Mouse (Mus musculus) lung, postnatal 10 days (tissue): ENCODE results near the gene Gla.

Source experiments
- DNase-seq: peaks from one replicate; pipeline ENCODE4 v3.0.0; 2021

Gla gene

DNA sequence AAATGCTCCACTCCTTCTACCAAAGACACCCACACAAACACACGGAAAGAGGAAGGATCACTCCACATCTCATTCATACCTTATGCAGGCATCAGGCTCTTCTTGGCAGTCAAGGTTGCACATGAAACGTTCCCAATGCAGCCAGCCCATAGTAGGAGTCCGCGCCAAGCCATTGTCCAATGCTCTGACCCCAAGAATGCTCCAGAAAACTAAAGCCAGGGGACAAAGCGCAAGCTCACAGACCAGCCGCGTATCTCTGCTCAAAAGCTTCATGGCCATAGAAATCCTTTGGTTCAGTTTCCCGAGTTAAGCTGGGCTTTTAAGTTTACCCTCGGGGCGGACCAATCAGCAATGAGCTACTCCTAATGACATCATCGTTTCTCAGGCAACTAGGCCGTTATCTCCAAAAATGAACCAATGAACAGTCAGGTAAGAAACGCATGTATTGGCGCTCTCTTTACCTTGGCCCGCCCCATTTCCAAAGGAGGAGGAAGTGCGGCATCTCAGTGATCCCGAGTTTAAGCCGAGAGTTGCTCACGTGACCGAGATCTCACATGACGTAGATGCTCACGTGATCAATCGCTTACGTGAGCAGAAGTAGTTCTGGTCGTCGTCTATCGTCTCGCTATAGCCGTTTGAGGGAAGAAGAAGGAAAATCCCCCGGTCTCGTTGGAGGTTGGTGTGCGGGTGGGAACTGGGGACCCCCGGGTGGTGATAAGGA is at the start of gene Gla, which contains the start of gene Hnrnph2:
Gene Gla (minus strand): TSS at position 467 of the 721 bp plus-strand sequence.
Gene Hnrnph2 (plus strand): TSS at position 521 of the 721 bp plus-strand sequence.
- peak; percentile 95 for DNase-seq

DNA sequence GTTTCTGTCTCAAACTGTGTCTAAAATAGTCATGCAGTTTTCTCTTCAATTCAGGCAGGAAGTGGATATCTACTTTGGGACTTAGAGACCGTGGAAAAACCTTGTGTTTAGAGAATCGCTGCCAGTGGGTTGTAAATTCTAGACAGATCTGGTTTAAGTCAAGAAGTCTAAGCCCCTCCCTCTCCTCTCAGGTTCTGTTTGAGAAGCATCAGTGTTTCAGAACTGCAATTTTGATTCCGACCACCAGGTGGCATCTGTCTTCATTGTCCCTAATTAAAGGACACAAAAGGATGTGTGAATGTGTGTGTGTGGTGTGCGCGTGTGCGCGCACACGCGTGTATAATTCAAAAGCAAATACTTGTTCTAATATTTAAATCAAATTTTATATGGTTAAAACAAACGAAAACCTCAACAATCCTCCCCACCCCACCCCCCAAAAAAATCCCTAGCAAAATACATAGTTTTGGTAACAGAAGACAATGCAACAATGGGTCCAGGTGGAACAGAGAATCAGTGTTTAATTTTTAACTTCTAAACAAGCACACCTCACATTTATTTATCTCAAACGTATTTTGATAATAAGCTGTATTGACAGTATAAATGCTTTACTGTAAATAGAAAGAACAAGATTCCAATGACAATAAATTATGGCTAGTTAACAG is 47.2 kb upstream of the Gla start:
- DNase-seq = peak; percentile 87

DNA sequence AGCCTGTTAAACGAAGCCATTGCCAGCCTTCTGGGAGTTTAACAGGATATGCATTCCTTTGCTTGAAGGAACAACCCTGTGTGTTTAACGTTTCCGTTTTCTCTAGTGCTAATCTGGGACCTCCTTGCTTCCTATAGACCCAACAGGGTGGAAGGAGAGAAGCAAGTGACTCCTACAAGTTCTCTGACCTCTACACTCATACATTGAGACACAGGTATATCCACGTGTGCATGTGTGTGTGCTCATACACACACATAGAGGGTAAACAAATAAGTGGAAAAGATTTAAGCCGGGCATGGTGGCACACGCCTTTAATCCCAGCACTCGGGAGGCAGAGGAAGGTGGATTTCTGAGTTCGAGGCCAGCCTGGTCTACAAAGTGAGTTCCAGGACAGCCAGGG is 46.5 kb upstream of the Gla start:
- DNase-seq = no peak

DNA sequence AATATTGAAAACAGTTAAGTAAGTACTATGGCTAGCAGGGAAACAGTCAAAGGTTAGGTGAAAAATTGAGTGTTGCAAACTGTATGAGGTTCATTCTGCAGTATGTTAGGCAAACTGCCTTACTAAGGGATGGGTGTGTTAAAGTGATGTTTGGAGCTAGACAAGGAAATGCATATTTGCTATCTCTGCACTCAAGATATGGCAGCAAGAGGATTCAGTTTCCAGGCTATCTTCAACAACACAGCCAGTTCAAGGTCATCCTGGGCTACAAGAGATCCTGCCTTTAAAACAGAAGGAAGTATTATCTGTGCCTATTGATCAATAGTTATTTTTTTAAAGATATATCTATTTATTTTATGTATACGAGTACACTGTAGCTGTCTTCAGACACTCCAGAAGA is 45.4 kb upstream of the Gla start:
- DNase-seq = no peak

DNA sequence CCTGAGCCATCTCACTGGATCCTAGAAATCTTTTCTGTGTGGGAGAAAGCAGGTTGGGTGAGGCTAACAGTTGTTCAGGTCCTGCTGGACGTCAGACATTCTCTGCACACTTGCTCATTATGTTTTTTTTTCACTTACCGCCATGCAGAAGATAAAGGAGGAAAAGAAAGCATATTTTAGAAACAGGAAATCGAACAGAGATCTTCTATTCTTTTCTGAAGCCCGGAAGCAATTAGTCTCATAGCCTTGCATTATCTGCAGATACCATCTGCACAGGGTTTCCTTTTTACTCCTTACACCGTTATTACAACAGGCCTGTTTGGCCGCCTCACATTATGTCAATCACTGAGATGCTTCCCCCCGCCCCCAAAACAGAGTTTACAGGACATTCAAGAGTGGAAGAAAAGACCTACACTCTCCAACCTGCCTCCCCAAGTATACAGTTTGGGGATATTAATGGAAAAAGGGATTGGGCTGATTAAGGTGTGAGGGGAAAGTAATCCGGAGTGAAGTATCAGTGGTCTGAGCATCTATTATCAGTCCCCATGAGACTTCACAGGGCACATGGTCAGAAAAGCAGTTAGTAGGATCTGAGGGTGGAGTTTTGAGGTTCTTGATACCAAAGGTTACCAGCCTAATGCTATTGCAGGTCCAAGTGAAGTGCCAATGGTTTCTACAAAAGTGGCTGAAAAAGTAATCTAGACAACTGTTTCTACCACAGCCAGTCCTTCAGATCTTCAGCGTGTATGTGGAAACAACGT is 40.3 kb upstream of the Gla start:
- DNase-seq = peak; percentile 51

DNA sequence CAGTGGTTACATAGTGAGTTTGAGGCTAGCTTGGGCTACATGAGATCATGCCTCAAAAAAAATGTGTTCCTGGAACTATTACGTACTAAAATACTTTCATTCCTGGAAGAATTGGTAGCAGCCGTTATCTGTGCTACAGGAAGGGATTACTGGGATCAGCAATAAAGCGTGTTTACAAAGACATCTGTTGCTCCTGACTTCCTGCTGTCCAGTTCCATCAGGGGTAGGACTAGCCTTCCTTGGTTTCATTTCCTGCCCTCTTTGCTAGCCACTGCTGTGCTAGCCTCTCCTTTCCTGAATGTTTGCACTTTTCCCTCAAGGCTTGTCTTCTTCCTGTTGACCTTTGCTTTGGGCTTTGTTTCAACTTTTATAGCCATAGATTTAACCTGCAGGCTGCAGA is 34.9 kb upstream of the Gla start:
- peak; percentile 5 for DNase-seq

DNA sequence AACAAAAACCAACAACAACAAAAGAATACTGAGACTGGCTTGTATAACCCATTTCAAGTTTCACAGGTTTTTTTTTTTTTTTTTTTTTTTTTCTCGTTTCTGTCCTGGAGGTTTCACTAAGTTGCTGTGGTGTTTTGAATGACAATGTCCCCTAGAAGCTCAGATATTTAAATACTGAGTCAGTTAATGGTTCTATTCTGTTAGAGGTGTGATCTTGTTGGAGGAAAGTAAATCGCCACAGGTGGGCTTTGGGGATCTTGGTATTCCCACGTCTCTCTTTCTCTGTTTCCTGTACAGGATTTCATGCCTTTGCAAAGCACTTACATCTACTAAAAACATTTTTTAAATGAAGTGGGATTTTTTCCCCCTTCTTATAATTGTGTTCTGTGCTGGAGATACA is 34.2 kb upstream of the Gla start:
- no peak for DNase-seq

DNA sequence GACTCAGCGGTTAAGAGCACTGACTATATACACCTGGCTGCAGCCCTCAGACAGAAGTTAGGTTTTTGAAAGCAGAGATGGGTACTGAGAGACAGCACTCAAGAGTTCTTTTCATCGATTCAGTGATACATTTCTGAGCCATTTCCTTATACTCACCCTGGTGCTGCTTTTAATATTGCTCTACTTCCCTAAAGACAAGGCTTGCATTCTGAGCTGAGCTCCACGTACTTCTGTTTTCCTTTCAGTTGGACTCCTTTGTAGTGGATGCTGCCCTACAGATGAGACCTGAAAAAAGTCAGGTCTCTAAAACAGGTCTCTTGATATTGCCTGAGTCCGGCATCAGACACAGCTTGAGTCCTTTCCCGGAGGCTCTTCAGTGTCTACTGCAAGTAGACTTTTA is 31.8 kb upstream of the Gla start:
- no peak for DNase-seq

DNA sequence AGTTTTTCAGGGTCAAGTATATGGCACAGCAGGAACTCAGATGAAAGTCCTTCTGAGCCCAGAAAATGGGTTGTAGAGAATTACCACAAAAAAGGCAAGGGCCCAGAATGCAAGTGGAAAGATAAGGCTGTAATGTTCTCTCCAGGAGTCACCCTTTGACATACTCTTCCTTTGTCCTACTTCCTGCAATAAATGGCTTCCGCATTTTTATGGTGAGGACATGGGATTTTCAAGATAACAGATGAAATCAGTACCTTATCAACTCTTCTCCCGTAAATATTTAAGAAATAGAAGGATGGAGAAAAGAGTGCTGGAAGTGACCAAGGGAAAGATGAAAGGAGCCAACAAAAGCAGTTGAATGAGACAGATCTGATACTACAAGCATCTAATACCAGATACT is 27.3 kb upstream of the Gla start:
- no peak for DNase-seq

DNA sequence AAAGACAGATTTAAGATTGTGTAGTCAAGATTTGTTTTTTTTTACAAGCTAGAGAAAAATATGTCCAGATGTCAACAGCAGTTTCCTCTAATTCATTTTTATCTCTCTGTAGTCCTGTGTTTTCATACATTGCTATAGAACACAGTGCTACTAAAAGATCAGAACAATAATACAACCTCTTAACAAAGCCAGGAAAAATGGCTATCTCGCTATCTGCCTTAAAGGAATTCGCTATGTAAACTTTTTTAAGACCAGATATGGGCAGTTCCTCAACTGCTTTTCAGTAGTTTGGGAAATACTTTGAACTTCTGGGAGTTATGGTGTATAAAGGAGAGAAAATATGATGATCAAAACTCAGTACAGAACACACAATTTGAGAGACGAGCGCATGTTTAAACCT is 22.4 kb upstream of the Gla start:
- no peak for DNase-seq

DNA sequence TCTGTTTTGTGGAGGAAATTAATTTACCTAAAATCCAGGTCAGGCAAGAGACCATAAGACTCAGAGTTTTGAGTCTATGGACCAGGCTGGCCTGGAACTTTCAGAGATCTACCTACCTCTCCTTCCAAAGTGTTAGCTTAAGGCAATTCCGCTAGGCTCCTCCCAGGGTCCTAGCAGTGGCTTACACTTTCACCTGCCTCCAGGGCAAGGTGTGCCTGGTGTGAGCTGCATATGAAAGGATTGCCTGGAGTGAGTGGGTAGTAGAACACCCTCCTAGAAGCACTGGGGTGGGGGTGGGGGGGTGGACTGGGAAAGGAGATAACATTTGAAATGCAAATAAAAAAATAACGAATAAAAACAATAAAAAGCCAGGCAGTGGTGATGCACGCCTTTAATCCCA is 20.8 kb upstream of the Gla start:
- DNase-seq = no peak

DNA sequence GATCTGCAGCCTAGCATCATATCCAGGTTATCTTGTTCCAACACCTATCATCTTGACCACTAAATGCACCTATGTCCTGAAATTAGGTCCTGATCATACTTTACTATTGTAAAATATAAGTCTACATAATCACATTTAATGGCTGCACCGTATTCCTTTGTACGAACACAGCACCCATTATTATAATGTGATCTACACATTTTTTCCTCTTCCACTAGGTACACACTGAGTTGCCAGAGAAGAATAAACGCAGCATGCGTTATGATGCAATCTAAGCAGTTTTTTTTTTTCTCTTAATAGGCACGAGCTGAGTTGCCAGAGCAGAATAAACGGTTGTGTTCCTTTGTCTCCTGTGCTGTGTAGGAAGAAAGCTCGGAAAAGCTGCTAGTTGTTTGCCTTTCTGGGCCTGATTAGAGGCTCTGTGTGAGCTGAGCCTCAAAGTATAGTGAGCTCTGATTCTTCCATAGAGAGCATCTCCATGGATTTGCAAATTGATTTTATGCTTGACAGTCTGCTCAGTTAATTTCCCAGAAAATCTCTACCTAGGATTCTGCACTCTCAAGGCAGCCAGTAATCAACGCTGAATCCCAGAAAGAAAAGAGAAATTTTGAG is 19.4 kb upstream of the Gla start:
- no peak for DNase-seq

DNA sequence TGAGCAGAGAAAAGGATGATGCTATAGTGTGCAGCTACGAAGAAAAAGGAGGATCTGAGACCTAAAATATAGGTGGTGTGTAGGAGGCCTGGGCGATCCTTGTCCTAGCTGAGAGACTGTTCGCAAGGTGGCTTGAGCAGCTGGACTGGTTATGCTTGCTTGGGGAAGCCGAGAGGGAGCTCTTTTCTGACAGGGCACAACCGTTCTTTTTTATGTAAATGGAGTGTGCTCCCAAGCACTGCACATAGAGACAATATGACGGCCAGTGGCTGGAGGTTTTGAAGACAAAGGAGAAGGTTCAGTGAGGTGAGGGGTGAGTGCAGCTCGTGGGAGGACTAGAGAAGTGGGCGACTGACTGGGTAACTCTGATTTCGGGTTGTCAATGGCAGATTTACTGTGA is 18.8 kb upstream of the Gla start:
- no peak for DNase-seq

DNA sequence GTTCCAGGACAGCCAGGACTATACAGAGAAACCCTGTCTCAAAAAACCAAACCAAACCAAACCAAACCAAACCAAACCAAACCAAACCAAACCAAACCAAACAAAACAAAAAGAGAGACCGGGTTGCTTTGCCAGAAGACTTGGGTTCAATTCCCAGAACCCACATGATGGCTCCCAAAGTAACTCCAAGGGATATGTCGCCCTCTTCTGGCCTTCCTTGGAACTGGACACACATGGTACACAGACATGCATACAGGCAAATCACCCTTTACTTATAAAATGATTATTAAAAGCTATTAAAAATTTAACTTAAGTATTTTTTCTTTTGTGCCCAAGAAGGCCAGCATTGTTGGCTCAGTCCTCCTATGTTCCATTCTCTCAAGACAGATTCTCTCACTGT is 13.4 kb upstream of the Gla start:
- no peak for DNase-seq

DNA sequence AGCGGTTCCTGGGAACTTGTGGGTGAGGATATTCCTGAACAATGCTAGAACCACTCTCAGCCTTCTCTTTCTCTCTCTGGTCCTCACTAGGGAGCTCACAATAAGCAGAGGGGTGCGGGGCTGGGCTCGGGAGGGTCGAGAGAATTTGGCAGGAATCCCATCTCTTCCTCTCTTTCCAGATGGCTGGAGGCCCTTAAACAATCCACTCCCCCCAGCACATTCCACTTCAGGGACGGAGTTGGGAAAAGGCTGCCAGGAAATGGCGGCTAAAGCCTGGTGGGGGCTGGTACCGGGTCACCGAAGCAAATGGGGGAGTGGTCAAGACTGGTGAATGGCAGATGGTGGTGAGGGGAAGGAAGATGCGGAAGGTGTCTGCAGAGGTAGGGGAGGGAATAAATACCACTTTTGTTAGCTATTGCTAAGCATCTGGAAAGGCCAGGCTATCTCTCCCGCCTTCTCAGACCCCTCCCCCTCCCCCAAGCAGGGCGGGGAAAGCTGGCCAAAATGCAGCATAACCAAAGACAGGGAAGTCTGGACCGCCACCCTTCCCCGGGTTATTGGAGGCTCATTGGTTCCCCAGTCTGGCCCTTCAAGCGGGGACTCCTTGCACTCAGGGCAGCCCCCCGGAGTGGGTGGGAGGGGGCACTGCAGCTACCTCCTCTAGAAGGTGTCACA is 11.5 kb upstream of the Gla start:
- DNase-seq = peak; percentile 82

DNA sequence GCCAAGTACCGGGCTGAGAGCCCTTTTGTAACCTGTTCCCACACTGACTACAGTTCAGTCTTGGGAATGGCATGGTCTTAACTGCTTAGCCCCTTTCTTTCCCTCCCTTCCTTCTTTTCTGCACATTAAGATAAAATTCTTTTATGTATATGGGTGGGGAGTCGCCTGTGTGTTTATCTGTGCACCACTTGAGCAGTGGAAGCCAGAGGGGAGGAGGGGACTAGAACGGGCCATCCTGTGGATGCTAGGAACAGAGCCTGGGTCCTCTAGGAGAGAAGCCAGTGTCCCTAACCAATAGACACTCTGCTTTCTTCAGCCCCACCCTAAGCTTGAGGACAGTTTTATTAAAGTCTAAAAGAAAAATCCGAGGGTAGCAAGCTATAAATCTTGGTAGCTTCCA is 10.1 kb upstream of the Gla start:
- DNase-seq = no peak

DNA sequence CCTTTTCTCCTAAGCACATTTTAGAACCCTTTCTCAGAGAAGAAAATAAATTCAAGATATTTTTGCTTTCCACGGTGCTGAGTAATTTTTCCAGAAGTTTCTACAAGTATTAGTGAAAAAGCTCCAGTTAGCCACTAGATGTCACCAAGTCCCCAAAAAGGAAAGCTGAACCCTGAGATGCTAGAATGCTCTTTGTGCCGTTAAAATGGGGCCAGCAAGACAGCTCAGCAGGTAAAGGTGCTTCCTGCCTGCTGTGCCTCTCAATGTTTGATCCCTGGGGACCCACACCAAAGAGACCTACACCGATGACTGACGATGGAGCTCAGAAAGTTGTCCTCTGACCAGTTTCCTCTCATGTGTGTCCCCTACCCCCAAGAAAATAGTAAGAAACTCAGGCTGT is 8.5 kb upstream of the Gla start:
- DNase-seq = peak; percentile 32

DNA sequence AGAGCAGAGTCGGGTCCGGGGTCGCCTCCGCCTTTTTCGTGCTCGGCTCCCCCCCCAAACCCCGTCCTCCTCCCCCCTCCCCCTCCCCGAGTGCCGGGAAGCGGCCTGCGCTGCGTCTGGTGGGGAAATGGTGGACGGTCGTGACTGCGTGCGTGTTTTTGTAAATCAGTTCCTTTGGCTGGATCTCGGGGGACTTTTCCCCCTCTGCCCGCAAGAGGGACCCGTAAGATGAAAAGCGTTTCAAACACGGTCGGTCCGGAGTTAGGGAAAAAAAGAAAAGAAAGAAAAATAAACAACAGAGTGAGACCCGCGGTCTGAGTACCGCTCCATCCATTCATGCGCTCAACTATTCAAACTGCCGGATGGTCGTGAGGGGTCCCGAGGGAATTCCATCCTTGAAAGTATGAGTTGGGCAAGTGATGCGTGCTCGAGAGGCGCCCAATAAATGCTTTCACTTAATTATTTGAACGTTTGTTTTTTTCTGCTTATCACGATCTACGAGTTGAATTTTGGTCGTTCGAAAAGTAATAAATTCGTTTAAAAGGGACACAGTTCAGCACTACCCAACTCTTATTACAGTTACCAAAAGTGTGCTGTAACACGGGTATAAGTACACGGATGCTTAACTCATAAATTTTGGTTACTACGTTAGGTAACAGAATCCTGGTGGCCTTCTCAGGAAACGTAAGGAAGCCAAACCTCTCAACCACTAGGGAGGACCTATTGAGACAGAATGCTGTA is 625 bp upstream of the Gla start:
- DNase-seq = no peak

DNA sequence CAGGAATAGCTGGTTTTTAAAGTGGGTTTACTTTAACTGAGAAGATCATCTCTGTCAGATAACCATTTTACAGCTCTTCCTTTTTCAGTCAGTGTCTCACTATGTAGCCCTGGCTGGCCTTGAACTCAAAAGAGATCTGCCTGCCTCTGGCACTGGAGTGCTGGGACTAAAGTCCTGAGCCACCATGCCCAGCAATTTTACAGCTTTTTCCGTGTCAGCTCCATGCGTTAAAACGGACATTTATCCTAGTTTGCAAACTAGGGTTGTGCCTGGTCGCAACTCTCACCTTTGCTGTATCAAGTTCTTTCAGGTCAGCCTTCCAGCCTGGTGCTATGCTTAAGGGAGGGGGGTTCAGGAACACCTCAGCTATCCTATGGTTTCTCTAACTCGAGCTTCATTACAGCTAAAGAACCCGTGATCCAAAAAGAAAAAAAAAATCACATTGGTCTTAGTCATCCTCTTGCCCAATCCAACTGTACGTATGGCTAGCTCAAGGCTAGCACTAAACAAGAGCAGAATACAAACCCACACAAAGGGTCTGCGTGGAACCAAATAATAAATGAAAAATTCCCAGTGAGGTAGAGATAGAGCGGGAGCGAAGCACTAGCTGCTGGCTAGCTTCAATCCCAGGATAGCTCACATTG is 881 bp downstream of the Gla start:
- no peak for DNase-seq

DNA sequence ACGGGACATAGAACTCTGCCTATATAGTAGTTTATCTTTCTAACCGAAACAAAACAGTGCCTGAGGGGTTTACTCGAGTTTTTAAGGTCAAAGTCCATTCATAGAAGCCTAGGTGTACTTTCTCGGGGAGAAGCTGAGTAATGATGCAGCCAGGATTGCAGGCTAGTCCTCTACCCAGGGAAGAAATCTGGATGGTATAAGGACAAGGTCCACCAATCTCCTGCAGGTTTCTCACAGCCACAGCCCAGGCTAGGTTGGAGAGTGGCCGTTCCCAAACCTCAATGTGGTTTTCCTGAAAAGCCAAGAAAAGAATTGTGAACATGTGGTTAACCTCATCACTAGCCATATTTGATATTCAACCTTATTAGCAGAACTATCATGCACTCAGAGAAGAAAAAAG is 11.1 kb downstream of the Gla start:
- no peak for DNase-seq

DNA sequence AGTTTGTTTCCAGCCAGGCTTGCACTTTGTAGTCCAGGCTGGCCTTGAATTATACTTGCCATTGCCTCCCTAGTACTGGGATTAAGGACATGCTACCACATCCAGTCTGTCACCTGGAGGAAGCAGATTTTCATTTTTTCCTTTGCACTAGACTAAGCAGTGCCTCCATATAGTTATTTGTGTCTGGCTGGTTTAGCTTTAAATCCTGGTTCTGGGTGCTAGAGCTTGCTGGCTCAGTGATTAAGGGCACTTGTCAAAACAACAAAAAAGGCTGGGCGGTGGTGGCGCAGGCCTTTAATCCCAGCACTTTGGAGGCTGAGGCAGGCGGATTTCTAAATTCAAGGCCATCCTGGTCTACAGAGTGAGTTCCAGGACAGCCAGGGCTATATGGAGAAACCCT is 11.9 kb downstream of the Gla start:
- DNase-seq = no peak

DNA sequence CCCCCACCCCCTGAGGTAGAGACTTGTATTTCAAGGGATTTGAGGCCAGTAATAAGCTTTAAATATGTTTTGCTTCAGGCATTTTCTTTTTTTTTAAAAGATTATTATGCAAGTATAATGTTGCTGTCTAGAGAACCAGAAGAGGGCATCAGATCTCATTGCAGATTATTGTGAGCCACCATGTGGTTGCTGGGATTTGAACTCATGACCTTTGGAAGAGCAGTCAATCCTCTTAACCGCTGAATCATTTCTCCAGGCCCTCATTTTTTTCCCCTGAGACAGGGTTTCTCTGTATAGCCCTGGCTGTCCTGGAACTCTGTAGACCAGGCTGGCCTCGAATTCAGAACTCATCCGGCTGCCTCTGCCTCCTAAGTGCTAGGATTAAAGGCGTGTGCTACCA is 12.7 kb downstream of the Gla start:
- no peak for DNase-seq
